Mouse (Mus musculus) megakaryocyte, embryonic 14.5 days (primary cell): ENCODE results near the gene Ap3d1.

Experiments used
- FLI1 ChIP-seq: IDR thresholded peaks from 2 replicates; pipeline ENCODE4 v1.6.1; 2012; ENCODE audit warnings: low read length, inconsistent platforms, mixed read lengths
- GATA1 ChIP-seq: IDR thresholded peaks from 3 replicates; pipeline ENCODE4 v1.6.1; 2012; ENCODE audit warnings: mixed read lengths, low read length, inconsistent platforms, borderline replicate concordance

- TF ChIP-seq GATA1 (no peak), FLI1 (no peak)
Observed at GRCm38 (mm10) chr10:80694159-80694938, 47.7 kb downstream of the Ap3d1 start.
